Mouse (Mus musculus) forebrain, postnatal 0 days (tissue): ENCODE measurements at regions not wholly inside any gene's neighbourhood (a gene's known extent, or its start where the extent isn't known, plus 50 kb on each side); places are given as distances from the start of the nearest gene placed in this dataset.

Experiments
- ATAC-seq: fragments of 200-750 bp; cut with Nextera tagmentation; 2 replicates; pipeline ENCODE4 v1.8.0; 2017; ENCODE audit warnings: mild to moderate bottlenecking, moderate library complexity
- DNase-seq: peaks from one replicate; pipeline ENCODE4 v3.0.0-alpha.2; 2015
- H3K27ac ChIP-seq: fragments of 300-500 bp; sonication (generic); 2 replicates; pipeline ENCODE4 v1.5.1; 2014; ENCODE audit warnings: low read depth, mild to moderate bottlenecking, antibody characterized with exemption, low read length, moderate library complexity, mixed read lengths
- H3K27me3 ChIP-seq: fragments of 300-500 bp; sonication (generic); 2 replicates; pipeline ENCODE4 v1.6.1; 2014; ENCODE audit warnings: mild to moderate bottlenecking, low read length, mixed read lengths; ENCODE audit not compliant: insufficient read depth
- H3K36me3 ChIP-seq: fragments of 300-500 bp; sonication (generic); 2 replicates; pipeline ENCODE4 v1.6.1; 2014; ENCODE audit warnings: mild to moderate bottlenecking, moderate library complexity; ENCODE audit not compliant: insufficient read depth
- H3K4me1 ChIP-seq: fragments of 300-500 bp; sonication (generic); 2 replicates; pipeline ENCODE4 v1.6.1; 2014; ENCODE audit warnings: antibody characterized with exemption; ENCODE audit not compliant: insufficient read depth
- H3K4me2 ChIP-seq: fragments of 300-500 bp; sonication (generic); 2 replicates; pipeline ENCODE4 v1.6.1; 2014; ENCODE audit warnings: low read depth, mild to moderate bottlenecking, moderate library complexity
- H3K4me3 ChIP-seq: fragments of 300-500 bp; sonication (generic); 2 replicates; pipeline ENCODE4 v1.5.1; 2014; ENCODE audit warnings: low read depth, low read length, mixed read lengths
- H3K9ac ChIP-seq: fragments of 300-500 bp; sonication (generic); 2 replicates; pipeline ENCODE4 v1.6.1; 2014; ENCODE audit warnings: mild to moderate bottlenecking
- H3K9me3 ChIP-seq: fragments of 300-500 bp; sonication (generic); 2 replicates; pipeline ENCODE4 v1.6.1; 2016; ENCODE audit warnings: low read length
- CTCF ChIP-seq: sonication (generic); IDR thresholded peaks from 2 replicates; pipeline ENCODE4 v1.5.1; 2016; ENCODE audit warnings: antibody characterized with exemption, control low read depth, low read depth
- WGBS: fragments of 180-500 bp; shearing (Covaris S2); extraction: QIAGEN DNeasy Blood & Tissue Kit; methylation state at CpG from one replicate; pipeline ENCODE4 v1.1.7; 2014; 5-methylcytosine and 5-hydroxymethylcytosine counted together

DNA sequence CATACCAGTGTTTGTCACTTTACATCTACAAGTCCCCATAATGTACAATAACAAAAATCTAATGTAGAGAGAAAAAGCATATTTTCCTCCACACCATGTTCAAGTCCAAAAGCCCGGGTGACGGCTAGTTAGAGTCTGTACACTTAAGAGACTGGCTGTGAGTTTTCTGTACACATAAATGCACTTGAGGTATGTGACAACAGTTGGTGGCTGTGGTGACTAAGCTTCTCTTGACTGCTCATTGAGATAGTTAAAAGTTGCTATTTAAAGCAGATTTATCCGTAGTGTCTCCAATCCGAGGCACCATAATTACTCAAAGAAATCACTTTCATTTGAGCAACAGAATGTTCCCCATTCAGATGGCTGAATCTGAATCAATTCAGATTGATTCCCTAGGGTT, 421.9 kb upstream of the Gm10131 start:
- Histone ChIP-seq H3K4me3 (no peak overlapping the region), H3K4me1 (no peaks in the 10 kb centered on the region), H3K4me2 (no peak overlapping the region), H3K27me3 (no peaks in the 10 kb centered on the region), H3K9me3 (no peaks in the 10 kb centered on the region), H3K36me3 (no peaks in the 10 kb centered on the region), H3K27ac (no peak overlapping the region), H3K9ac (no peak overlapping the region)
- DNase-seq (no peak), ATAC-seq (no peak)
- WGBS = 71% methylated on average over 4 of the region's 4 CpGs
- TF ChIP-seq CTCF = no peak

GRCm38 (mm10) chr8:34530896-34531679, 419.6 kb upstream of the Gm10131 start:
- DNase-seq (no peak), ATAC-seq (no peak)
- Histone ChIP-seq H3K36me3 (no peaks in the 10 kb centered on the region), H3K27me3 (no peaks in the 10 kb centered on the region), H3K9ac (no peak overlapping the region), H3K27ac (no peak overlapping the region), H3K9me3 (no peaks in the 10 kb centered on the region), H3K4me1 (no peaks in the 10 kb centered on the region), H3K4me2 (no peak overlapping the region), H3K4me3 (no peak overlapping the region)
- TF ChIP-seq CTCF = no peak
- 75% methylated on average over 11 of the region's 11 CpGs for WGBS

DNA sequence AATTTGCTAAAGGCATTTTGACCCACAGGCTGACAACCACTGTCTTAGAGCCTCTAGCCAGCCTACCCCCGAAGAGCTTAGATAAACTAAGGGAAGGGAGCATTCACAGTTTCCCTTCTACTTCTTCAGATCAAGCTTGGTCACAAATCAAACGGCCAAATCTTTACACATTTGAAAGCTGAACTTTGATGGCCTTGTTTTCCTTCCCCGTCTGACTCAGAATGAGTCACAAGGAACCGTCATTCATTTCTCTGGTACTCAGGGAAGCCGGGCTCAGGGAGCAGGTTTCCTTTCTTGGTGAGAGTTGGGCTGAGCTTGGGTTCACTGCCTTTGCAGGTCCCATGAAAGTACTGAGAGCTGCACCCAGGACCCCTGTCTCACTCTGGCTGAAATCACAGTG, 418.5 kb upstream of the Gm10131 start:
- Histone ChIP-seq H3K9ac (no peak overlapping the region), H3K9me3 (no peaks in the 10 kb centered on the region), H3K36me3 (no peaks in the 10 kb centered on the region), H3K4me1 (no peaks in the 10 kb centered on the region; the same call in 1 of the 2 replicates), H3K27me3 (no peaks in the 10 kb centered on the region), H3K27ac (no peak overlapping the region), H3K4me2 (no peak overlapping the region), H3K4me3 (no peak overlapping the region)
- ATAC-seq (no peak), DNase-seq (no peak)
- 78% methylated on average over 5 of the region's 5 CpGs for WGBS
- TF ChIP-seq CTCF = no peak

- H3K4me3 ChIP-seq = no peak overlapping the region
- H3K36me3 ChIP-seq = no peaks in the 10 kb centered on the region
- no peak for TF ChIP-seq CTCF
- H3K9ac ChIP-seq = no peak overlapping the region
- no peak overlapping the region for H3K4me2 ChIP-seq
- ATAC-seq (peak; percentile 50; the same call in 1 of the 2 replicates), DNase-seq (no peak)
- no peaks in the 10 kb centered on the region for H3K9me3 ChIP-seq
- 80% methylated on average over 1 of the region's 1 CpGs for WGBS
- no peak overlapping the region for H3K27ac ChIP-seq
- H3K4me1 ChIP-seq = no peaks in the 10 kb centered on the region; the same call in none of the 2 replicates
- H3K27me3 ChIP-seq = no peaks in the 10 kb centered on the region
Measured at GRCm38 (mm10) chr8:34529452-34529851, 417.9 kb upstream of the Gm10131 start.

DNA sequence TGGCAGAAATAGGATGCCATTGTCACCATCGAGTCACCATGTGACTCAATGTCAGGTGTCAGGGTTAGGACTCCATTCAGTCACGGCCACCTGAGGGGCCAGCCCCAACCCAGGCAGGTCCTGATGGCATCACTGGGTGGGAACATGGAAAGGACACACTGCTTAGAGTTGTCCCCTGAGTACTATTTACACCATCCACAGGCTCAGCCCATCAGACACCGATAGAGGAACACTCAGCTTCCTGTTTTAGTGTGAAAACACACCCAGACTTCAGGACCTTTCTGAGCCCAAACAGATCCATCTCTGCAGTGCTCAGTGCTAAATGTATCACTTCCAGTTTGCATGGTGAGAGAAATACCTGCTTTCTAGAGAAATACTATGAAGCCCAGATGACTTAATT, 416.7 kb upstream of the Gm10131 start:
- DNase-seq = no peak
- ATAC-seq = no peak
- Histone ChIP-seq H3K4me2 (no peak overlapping the region), H3K9me3 (no peaks in the 10 kb centered on the region), H3K36me3 (no peaks in the 10 kb centered on the region), H3K9ac (no peak overlapping the region), H3K27me3 (no peaks in the 10 kb centered on the region), H3K4me3 (no peak overlapping the region), H3K4me1 (no peaks in the 10 kb centered on the region; the same call in none of the 2 replicates), H3K27ac (no peak overlapping the region)
- WGBS = 88% methylated on average over 3 of the region's 3 CpGs
- TF ChIP-seq CTCF = no peak

- no peak for TF ChIP-seq CTCF
- 66% methylated on average over 4 of the region's 4 CpGs for WGBS
- H3K27ac ChIP-seq = peak overlapping the region; percentile 50
Measured at GRCm38 (mm10) chr8:34525231-34525630, 413.7 kb upstream of the Gm10131 start.

GRCm38 (mm10) chr8:34523849-34524248, 412.3 kb upstream of the Gm10131 start:
- no peak overlapping the region for H3K27ac ChIP-seq
- no peaks in the 10 kb centered on the region for H3K9me3 ChIP-seq
- no peak overlapping the region for H3K4me3 ChIP-seq
- H3K4me1 ChIP-seq = no peaks in the 10 kb centered on the region; the same call in none of the 2 replicates
- 90% methylated on average over 3 of the region's 3 CpGs for WGBS
- H3K4me2 ChIP-seq = no peak overlapping the region
- ATAC-seq = no peak
- no peaks in the 10 kb centered on the region for H3K27me3 ChIP-seq
- no peak for DNase-seq
- H3K36me3 ChIP-seq = no peaks in the 10 kb centered on the region
- TF ChIP-seq CTCF = no peak
- no peak overlapping the region for H3K9ac ChIP-seq

More at GRCm38 (mm10) chr8:34525231-34525630, 413.7 kb upstream of the Gm10131 start:
- DNase-seq = no peak
- Histone ChIP-seq H3K4me2 (no peak overlapping the region), H3K4me1 (no peaks in the 10 kb centered on the region; the same call in none of the 2 replicates), H3K36me3 (no peaks in the 10 kb centered on the region), H3K9me3 (no peaks in the 10 kb centered on the region), H3K27me3 (no peaks in the 10 kb centered on the region), H3K4me3 (no peak overlapping the region), H3K9ac (no peak overlapping the region)
- peak; percentile 50; the same call in 1 of the 2 replicates for ATAC-seq
